Mouse (Mus musculus) thymus, postnatal 14 days (tissue): ENCODE results near the gene Rangap1.
A peak's percentile ranks its signal among the peaks of the same experiment; 100 is the strongest.

ENCODE experiments used
- DNase-seq: peaks from one replicate; pipeline ENCODE4 v3.0.0; 2021

Gene Rangap1

GRCm38 (mm10) chr15:81693967-81694881 lies 51.1 kb downstream of the Rangap1 start:
- DNase-seq: peak; percentile 83

- peak; percentile 9 for DNase-seq
Observed at GRCm38 (mm10) chr15:81693366-81693966, 51.9 kb downstream of the Rangap1 start.

DNA sequence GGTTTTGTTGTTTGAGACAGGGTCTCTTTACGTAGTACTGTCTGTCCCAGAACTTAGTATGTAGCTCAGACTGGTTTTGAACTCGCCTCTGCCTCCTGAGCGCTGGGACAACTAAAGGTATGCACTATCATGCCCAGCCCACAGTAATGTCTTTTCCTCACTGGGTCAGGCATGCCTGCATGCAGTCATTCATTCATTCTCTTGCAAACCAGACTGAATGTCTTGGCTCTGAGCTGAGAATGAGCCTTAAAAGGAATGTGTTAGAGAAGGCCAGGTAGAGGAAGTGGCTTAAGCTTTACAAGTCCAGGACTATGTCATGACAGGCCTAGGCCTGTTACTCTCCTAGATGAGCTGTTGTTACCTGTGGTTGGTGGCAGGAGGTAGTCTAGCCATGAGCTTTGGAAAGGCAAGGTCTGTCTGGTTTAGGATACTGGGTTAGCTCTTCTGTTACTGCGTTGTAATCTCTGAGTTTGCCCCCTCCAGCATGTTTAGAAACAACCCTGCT lies 65.0 kb downstream of the Rangap1 start:
- no peak for DNase-seq

DNA sequence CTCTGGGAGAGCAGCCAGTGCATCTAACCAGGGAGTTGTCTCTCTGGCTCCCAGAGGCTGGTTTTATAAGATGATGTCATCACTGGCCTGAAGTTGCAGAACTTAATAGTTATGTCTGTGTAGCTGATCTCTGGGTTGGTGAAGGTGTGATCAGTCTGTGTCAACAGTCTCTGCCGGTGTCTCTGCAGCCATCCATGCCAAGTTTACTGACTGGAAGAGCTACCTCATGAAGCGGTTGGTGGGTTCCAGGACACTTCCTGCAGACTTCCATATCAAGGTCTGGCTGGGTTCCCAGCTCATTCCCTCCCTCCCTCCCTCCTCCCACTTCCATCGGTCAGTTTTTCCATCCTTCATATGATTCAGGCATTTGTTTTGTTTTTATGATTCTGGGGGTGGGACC lies 68.7 kb downstream of the Rangap1 start:
- no peak for DNase-seq

DNA sequence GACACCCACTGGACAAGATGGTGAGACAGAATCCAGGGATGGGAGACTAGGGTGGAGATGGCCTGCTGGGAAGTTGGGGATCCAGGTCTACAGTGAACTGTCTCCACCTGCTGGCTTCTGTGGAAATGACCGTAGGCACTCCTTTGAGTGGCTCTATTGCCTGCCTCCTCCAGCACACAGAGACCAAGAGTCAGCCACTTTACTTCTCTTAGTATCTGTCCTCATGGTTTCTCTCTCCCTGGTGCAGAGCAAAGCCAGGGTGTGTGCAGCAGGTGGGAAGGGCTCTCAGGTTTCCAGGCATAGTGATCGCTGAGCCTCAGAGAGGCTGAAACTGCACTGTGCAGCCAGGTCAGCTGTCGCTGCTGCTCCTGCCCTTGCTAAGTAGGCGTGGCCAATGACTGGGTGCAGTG lies 75.1 kb downstream of the Rangap1 start:
- DNase-seq: peak; percentile 35

DNA sequence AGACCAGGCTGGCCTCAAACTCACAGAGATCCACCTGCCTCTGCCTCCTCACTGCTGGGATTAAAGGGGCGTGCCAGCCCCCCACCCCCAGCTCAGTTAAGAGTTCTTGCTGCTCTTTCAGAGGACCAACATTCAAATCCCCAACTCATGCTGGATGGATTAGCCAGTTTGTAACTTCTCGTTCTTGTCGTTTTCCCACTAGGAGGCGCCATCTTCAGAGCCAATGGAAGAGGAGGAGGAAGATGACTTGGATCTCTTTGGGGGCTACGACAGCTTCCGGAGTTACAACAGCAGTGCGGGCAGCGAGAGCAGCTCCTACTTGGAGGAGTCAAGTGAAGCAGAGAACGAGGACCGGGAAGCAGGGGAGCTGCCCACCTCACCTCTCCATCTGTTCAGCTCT lies 78.4 kb downstream of the Rangap1 start:
- no peak for DNase-seq

- DNase-seq: peak; percentile 95
Observed at GRCm38 (mm10) chr15:81663697-81664561, 81.4 kb downstream of the Rangap1 start, which contains the start of gene L3mbtl2. L3mbtl2 (plus strand) TSS chr15:81663889.

DNA sequence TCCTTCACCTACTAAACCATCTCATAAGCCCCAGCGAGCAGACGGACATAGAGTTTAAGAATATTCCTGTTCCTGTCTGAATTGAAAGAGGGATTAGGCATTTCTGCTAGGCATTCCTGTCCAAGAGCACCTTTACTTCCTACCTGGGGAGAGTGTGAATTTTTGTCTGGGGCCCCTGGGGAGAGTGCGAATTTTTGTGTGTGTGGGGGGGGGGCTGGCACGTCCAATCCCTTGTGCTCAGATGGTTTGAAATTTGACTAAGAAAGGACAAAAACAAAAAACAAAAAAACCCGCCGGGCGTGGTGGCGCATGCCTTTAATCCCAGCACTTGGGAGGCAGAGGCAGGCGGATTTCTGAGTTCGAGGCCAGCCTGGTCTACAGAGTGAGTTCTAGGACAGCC lies 82.0 kb downstream of the Rangap1 start:
- DNase-seq: no peak

DNA sequence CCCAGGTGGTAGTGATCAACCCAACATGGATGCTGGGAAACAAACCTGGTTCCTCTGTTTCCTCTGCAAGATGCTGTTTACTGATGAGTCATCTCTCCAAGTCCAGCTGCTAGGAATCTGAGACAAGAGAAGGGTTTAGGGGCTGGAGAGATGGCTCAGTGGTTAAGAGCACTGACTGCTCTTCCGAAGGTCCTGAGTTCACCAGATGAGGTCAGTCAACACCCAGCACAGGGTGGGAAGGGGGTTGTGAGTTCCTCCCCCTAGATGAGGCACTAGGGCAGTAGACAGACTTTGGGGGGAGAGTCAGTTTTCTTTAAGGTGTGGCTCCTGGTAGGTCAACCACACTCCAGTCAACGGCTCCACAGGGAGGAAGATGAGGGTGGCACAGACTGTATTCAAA lies 83.6 kb downstream of the Rangap1 start:
- DNase-seq: no peak
